Mouse (Mus musculus) thymus, adult 18-20 months (tissue): ENCODE data around the gene Bysl.
"Not testable (repeated sequence)": the region's sequence is repeated elsewhere in the genome, so short reads cannot be mapped to it uniquely, and the experiment has no call there.

Source experiments
- DNase-seq, 2 experiments: peaks; one replicate each; pipeline ENCODE4 v3.0.0; 2022; ENCODE audit warnings: mixed read lengths in 2 of 2

The Bysl gene

GRCm38 (mm10) chr17:47610849-47611660, at the start of gene Bysl, which contains the start of the genes Med20 and Gm20517:
Bysl (minus strand) TSS chr17:47611492.
Med20 (plus strand) TSS chr17:47611582.
Gm20517 (plus strand) TSS chr17:47611589.
- DNase-seq, result peak; percentile 89 to 94

DNA sequence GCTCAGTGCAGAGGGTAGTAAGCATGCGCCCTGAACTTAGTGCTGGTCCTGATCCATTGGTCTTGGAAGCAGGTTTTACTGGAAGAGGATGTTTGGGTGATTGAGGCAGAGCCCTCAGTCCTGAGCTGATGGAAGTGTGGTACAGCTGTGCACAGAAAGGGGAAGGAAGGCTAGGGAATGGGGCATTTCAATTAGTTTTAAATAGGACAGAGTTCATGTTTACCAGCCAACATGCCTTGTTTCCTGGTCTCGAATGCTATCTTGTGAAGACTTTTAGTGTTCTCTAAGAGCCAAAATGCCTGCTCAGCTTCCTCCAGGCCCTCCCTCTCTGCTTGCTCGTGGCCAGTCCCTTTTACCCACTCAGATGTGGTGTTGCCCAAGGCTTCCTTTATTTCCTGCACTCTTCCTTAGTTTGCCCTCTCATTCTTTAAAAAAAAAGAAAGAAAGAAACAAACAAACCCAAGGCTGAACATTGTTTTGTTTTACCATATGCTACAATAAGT, 47.5 kb upstream of the Bysl start:
- DNase-seq, result no peak

DNA sequence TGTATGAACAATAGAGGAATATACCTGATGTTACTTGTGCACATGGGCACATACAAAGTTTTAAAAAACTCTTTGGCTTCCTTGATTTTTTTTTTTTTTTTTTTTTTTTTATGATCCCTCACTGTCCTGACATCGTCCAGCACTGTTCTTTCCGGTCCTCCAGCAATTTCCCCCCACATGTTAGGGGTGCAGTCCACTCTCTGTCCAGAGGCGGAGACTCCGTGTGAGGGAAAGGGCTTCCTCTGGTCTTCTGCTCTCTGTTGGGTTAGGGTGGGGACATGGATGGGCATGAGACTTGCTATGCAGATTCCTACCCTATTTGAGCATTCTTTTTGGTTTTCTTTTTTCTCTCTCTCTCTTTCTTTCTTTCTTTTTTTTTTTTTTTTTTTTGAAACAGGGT, 46.6 kb upstream of the Bysl start:
- no peak for DNase-seq

- DNase-seq, result no peak
These were observed 44.4 kb upstream of the Bysl start for GRCm38 (mm10) chr17:47655697-47656096.

DNA sequence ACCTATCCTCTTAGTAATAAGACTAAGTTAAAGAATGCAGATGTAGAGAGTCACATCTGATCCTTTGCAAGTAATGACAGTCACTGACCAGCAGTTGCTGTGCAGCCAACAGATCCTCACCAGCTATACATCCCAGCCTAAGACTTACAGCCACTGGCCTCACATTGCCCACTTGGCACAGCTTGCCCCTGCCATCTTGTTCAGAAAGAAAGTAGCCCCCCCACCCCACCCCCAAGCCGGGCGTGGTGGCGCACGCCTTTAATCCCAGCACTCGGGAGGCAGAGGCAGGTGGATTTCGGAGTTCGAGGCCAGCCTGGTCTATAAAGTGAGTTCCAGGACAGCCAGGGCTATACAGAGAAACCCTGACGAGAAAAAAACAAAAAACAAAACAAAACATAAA, 43.1 kb upstream of the Bysl start:
- not testable (repeated sequence) for DNase-seq

- no peak for DNase-seq
These were observed 40.7 kb upstream of the Bysl start for GRCm38 (mm10) chr17:47651953-47652352.

DNA sequence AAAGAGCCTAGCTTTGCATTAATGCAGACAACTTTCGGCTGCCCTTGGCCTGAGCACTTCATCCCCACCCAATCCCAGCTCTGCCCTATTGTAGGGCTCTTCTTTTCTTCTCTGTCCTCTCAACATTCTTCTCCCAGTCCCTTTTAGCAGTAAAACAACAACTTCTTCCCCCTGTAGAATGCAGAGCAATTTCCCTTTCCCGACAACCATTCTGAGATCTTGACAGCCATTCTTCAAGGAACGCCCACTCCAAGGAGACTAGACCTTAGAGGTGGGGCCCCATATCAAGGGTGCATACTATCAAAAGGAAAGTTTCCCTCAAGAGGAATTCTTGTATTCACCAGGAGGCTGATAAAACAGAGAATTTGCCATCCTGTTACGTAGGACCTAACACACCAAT, 37.7 kb upstream of the Bysl start:
- no peak for DNase-seq

DNA sequence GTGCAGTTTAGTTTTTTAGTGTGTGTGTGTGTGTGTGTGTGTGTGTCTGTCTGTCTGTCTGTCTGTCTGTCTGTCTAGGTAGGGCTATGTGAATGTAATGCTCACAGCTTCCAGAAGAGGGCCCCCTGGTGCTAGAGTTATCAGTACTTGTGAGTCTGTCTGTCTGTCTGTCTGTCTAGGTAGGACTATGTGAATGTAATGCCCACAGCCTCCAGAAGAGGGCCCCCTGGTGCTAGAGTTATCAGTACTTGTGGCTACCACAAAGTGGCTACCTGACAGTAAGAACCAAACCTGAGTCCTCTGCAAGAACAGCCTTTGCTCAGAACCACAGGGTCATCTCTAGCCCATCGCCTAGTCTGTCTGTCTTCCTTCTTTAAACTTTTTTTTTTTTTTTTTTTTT, 35.4 kb upstream of the Bysl start:
- peak; percentile 11 to 43 for DNase-seq

GRCm38 (mm10) chr17:47642992-47643391, 31.7 kb upstream of the Bysl start:
- DNase-seq, result no peak

- no peak for DNase-seq
These were observed 22.9 kb upstream of the Bysl start for GRCm38 (mm10) chr17:47633999-47634770.

- DNase-seq, result no peak
These were observed 21.0 kb upstream of the Bysl start for GRCm38 (mm10) chr17:47632181-47632840.

GRCm38 (mm10) chr17:47630678-47631065, 19.4 kb upstream of the Bysl start, which contains the start of gene Usp49:
Usp49 (plus strand) TSS chr17:47630690.
- DNase-seq, result no peak

GRCm38 (mm10) chr17:47629717-47630677, 18.7 kb upstream of the Bysl start:
- DNase-seq, result peak in 1 of 2 experiments; percentile 51

DNA sequence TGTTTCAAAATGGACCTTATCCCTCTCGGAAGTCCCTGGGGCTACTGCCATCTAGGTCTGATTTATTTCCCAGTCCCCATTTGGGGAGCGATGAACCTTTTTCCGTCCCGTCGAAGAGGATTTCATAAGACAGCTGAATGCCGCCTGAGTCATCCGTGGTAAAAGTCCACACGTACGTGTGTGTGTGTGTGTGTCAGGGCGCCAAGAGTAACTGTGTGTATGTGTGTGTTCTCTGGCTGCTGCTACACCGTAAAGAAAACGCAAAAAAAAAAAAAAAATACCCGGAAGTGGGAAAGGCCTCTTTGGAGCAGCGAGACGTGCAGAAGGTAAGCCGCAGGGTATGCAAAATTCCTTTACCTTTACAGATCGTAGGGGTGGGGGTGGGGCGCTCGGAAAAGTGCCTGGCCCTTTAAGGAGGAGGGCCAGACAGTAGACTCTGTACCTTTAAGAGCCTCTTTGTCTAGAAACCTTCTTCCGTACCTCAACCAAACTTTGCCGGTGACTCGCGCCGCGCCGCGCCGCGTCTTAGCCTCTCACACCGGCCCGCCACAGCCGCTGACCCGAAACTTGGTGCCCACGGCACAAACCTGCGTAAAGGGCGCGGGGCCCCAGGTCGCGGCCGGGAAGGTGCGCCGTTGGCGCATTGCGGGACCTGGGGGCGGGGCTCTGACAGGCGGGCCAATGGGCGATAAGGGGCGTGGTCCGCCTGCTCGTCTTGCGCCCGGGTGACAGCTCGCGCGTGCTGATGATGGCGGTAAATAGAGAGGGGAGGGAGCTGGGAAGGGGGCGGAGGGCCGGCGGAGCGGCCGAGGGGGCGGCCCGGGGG, 17.8 kb upstream of the Bysl start:
- peak; percentile 88 to 90 for DNase-seq

DNA sequence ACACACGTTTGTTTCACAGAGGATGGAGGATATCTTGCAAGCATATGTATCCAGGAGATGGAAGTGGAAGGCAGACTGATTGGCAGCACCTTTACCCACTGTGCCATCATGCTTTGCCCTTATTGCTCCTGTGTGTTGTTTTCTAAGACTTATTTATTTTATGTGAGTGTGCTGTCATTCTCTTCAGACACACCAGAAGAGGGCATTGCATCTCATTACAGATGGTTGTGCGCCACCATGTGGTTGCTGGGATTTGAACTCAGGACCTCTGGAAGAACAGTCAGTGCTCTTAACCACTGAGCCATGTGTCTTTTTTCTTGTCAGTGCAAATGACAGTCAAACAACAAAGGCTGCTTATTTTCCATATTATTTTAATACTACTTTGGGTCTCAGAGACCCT, 16.5 kb upstream of the Bysl start:
- no peak for DNase-seq

DNA sequence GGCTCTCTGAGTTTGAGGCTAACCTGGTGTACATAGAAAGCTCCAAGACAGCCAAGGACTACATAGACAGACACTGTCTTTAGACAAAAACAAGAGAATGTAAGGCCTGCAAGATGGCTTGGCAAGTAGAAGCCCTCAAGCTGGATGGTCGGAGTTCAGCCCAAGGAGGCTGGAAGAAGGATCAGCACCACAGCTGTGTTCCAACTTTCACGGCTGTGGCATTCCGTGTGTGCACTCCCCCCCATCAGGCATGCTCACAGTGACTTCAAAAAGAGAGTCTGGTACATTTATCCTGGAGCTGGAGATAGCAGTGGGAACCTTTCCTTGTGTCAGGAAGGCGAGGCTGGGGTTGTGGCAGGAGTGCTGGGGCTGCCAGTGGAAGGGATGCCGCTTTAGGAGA, 14.7 kb upstream of the Bysl start:
- DNase-seq, result no peak

DNA sequence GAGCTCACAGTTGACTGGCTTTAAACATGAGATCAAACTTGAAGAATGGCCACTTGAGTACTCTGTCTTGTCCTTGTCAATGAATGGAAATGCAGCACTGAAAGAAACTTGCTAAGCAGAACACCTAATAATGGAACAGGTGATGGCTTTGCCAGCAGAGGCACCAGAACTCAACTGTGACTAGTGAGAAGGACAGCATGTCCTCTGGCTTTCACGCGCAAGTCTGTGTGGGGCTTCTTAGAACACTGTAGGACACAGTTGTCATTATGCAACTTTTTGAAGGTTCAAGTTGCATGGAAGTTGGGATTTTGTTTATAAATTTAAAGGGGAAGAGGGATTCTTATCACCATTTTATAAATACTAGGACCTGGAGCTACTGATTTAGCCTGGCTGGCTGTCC, 13.8 kb upstream of the Bysl start:
- no peak for DNase-seq

DNA sequence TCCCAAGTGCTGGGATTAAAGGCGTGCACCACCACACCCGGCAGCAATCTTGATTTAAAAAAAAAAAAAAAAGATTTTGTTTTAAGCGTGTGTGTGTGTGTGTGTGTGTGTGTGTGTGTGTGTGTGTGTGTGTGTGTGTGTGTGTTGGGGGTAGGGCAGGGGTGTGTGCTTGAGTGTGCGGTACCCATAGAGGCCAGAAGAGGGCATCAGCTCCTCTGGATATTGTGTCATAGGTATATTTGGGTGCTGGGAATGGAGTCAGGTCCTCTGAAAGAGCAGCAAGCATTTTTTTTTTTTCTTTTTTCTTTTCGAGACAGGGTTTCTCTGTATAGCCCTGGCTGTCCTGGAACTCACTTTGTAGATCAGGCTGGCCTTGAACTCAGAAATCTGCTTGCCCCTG, 13.3 kb upstream of the Bysl start:
- DNase-seq, result not testable (repeated sequence)

DNA sequence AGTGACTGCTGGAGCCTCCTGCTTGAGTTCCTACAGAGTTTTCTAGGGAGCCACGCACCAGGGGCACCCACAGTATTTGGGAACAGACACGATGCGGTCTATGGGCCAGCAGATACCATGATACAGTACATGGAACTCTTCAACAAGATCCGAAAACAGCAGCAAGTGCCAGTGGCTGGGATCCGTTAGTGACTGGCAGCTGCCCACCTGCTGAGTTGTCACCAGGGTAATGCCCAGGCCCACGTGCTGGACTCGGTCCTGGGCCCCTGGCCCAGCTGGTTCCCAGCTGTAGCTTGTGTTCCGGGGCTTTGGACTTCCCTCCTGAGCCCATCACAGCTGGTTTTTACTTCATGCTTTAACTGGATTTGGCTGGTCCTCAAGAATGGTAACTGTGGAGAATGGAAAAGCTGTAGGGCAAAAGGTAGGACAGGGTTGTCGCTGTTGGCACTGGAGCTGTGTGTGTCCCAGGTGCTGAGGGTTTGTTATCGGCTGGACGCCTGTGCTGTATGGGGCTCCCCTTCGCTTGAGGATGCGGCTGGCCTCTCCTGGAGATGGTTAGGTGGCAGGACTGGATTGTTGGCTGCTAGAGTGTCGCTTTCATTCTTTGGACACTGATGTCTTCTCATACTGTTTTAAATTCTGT, 11.7 kb upstream of the Bysl start:
- no peak for DNase-seq

- no peak for DNase-seq
These were observed 7.4 kb upstream of the Bysl start for GRCm38 (mm10) chr17:47618556-47619311.
